Mouse (Mus musculus) gonadal fat pad, adult 2 months (tissue): Measurements from ENCODE around the gene Slc35a5. TPM values are rescaled to one million over a fixed set of nuclear protein-coding genes. Genes with fewer than 3 reads are reported as not detected.

Experiments
- DNase-seq: peaks from one replicate; pipeline ENCODE4 v3.0.0-alpha.2; 2012; ENCODE audit warnings: low read depth
- polyA plus RNA-seq: library from polyadenylated mRNA; depleted of rRNA; stranded (reverse); fragments of >200 nt; gene quantifications from 2 replicates; pipeline ENCODE4 v1.2.3, GENCODE M21; 2012; rRNA removed

The Slc35a5 gene
- 18.8 and 23.1 TPM in 2 replicates for polyA plus RNA-seq

DNA sequence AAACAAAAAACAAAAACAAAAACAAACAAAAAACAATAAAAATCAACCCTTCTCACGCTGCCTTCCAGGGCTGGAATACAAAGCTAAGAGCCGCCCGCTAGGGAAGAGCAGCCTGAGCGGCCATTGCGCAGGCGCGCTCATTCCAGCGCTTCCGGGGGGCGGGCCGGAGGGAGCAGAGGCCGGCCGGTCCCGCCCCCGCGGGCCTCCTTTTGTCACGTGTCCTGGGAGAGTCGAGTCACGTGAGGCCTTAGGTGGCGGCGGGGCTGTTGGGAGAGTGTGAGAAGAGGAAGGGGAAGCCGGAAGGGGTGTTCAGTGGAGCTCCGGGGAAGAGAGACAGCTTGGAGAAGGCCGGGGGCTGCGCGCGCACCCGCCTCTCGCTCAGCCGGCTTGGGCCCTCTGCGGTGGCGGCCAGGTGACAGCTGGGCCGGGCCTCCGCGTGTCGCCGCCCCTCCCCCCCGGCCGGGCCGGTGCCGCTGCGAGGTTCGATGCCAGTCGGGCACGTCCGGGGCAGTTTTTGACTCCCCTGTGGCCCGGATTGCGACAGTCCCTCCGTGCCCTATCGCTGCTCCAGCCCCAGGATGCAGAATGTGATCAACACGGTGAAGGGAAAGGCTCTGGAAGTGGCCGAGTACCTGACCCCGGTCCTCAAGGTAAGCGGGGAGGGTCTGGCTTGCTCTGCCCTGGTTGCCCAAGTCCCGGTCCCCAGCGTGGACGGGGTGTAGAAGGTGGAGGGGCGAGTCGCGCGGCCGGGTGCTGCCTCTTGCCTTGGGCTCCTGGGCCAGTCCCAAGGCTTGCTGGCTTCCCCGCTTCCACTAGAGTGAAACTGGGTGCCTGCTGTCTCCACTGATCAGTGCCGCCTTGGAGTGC, at the start of gene Slc35a5, which contains the start of gene Atg3:
TSS of gene Slc35a5 (minus strand) at position 185 of the 867 bp plus-strand sequence.
TSS of gene Atg3 (plus strand) at position 264 of the 867 bp plus-strand sequence.
- no peak for DNase-seq

- DNase-seq: no peak
Observed at GRCm38 (mm10) chr16:45204859-45205670, 46.6 kb upstream of the Slc35a5 start.

GRCm38 (mm10) chr16:45204438-45204837, 45.9 kb upstream of the Slc35a5 start:
- DNase-seq: no peak

GRCm38 (mm10) chr16:45201395-45201794, 42.9 kb upstream of the Slc35a5 start:
- no peak for DNase-seq

DNA sequence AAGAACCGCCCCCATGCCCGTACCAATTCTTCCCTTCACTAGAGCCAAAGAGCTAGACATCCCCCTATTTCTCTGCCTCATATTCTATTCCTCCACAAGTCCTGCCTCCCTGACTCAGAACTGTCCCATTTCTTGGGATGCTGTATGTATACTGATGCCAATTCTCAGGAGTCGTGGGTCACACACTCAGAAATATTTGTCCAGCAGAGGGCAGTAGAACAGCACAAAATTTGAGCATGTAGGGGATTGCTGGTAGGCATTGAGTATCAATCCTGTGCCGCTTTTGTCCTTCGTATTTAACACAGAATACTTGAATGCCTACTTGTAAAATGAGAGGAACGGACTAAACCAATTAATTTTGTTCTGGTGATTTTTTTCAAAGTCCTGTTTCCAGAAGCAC, 38.3 kb upstream of the Slc35a5 start:
- no peak for DNase-seq

DNA sequence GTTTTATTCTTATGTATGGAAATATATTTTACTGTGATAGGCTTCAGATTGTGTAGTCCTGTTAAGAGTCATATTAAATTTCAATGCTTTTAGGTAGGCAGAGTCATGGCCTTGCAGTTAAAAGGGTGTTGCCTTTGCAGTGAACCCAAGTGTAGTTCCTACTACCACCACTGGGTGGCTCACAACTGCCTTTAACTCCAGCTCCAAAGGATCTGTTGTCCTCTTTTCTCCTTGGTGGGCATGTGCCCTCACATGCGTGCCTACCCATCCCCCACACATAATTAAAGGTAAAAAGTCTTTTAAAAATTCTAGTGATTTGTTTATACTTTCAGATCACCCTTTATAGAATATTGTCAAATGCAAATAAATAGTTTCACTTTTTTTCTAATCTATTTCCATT, 34.1 kb upstream of the Slc35a5 start:
- no peak for DNase-seq

DNA sequence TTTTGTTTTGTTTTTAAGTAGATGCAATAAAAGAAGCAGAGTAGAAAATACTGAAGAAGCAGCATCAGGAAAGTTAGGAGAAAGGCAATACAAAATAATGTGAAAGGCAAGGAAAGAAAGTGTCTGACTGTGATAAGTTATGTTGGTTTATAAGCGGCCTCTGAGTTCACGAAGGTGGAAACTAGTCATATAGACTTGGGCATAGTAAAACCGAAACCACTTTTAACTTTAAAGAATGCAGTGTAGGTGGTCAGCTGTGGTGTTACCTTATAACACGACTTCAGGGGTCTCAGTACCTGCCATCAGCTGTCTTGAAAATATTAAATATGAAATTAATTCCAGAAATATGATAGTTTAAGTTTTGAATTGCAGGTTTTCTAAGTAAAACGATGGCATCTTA, 23.3 kb upstream of the Slc35a5 start:
- DNase-seq: no peak

- DNase-seq: no peak
Observed at GRCm38 (mm10) chr16:45178552-45178951, 20.0 kb upstream of the Slc35a5 start.

- no peak for DNase-seq
Observed at GRCm38 (mm10) chr16:45159389-45159716, 847 bp upstream of the Slc35a5 start.

- DNase-seq: no peak
Observed at GRCm38 (mm10) chr16:45158136-45158521, 377 bp downstream of the Slc35a5 start.

DNA sequence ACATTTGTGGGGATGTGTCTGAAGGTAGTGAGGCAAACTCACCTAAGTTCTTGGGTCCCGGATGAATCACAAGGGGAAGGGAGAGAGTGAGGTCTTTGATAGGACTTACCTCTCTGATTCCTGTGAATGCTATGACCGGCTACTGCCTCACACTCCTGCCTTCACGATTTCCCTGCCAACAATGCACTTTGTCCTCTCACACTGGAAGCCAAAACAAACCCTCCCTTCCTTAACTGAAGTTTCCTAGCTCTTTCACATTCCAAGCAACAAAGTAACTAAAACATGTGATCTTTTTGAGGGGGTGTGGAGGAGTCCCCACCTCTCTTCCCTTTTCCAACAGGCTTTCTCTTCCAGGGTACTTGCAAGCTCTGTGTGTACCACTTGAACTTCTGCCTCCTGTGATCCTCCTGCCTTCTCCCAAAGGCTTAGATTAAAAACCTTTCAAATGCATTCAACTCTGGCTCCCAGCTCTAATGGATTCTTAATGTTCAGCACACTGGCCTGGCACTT, 3.7 kb downstream of the Slc35a5 start:
- no peak for DNase-seq

DNA sequence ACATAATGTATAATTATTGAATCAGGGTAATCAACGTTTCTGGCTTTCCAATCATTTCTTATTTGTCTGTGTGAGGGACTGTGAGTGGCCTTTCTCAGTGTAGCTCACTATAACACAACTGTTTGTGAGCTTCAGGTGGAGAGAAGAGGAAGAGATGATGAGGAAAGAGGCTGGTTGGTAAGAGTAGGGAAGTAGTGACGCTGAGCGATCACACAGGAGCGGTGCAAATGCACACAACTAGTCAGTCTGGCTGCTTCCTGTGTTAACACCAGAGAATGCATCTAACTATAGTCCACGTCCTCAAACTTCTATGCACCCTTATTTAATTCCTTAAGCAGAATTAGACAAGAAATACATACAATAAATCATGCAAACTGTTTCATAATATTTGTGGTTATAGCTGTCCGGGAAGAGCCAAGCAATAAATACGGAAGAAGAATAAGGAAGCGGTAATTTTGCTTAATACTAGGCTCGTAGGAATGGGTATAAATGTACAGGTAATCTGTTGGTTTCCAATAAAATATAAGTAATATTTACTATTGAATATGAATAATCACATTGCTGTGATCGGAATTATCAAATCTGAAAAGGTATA, 9.9 kb downstream of the Slc35a5 start:
- DNase-seq: no peak

- DNase-seq: no peak
Observed at GRCm38 (mm10) chr16:45145119-45145518, 13.4 kb downstream of the Slc35a5 start.

GRCm38 (mm10) chr16:45142565-45142964, 15.9 kb downstream of the Slc35a5 start:
- no peak for DNase-seq

GRCm38 (mm10) chr16:45141711-45142110, 16.8 kb downstream of the Slc35a5 start:
- no peak for DNase-seq

GRCm38 (mm10) chr16:45127936-45128710, 30.4 kb downstream of the Slc35a5 start:
- no peak for DNase-seq

- DNase-seq: no peak
Observed at GRCm38 (mm10) chr16:45124230-45125203, 34.0 kb downstream of the Slc35a5 start.

- no peak for DNase-seq
Observed at GRCm38 (mm10) chr16:45122571-45122970, 35.9 kb downstream of the Slc35a5 start.

GRCm38 (mm10) chr16:45120844-45121425, 37.6 kb downstream of the Slc35a5 start:
- no peak for DNase-seq

- DNase-seq: no peak
Observed at GRCm38 (mm10) chr16:45118760-45119159, 39.7 kb downstream of the Slc35a5 start.
